Mouse (Mus musculus) retina, adult 2 months (tissue): ENCODE measurements around the gene Mgea5.

Experiments
- DNase-seq: peaks from one replicate; pipeline ENCODE4 v3.0.0-alpha.2; 2012; ENCODE audit warnings: low read depth, low spot score

Gene Mgea5

GRCm38 (mm10) chr19:45748691-45749242, 34.9 kb downstream of the Mgea5 start:
- no peak for DNase-seq

- DNase-seq = no peak
These were observed 35.4 kb downstream of the Mgea5 start for GRCm38 (mm10) chr19:45748206-45748605.

- peak; percentile 61 for DNase-seq
These were observed 36.4 kb downstream of the Mgea5 start for GRCm38 (mm10) chr19:45747028-45747867.

GRCm38 (mm10) chr19:45746153-45747020, 37.2 kb downstream of the Mgea5 start:
- peak; percentile 48 for DNase-seq

- no peak for DNase-seq
These were observed 38.1 kb downstream of the Mgea5 start for GRCm38 (mm10) chr19:45745344-45746152.

- no peak for DNase-seq
These were observed 40.0 kb downstream of the Mgea5 start for GRCm38 (mm10) chr19:45743619-45744018.

- no peak for DNase-seq
These were observed 40.6 kb downstream of the Mgea5 start for GRCm38 (mm10) chr19:45742984-45743575.

- DNase-seq = no peak
These were observed 41.2 kb downstream of the Mgea5 start, which contains the start of gene Fgf8 for GRCm38 (mm10) chr19:45742218-45742983. Fgf8 (minus strand) TSS chr19:45742915.

- DNase-seq = no peak
These were observed 42.0 kb downstream of the Mgea5 start for GRCm38 (mm10) chr19:45741431-45742217.

- no peak for DNase-seq
These were observed 42.8 kb downstream of the Mgea5 start for GRCm38 (mm10) chr19:45740817-45741216.

GRCm38 (mm10) chr19:45740233-45740632, 43.4 kb downstream of the Mgea5 start:
- no peak for DNase-seq

- DNase-seq = no peak
These were observed 45.1 kb downstream of the Mgea5 start for GRCm38 (mm10) chr19:45738521-45738920.

- no peak for DNase-seq
These were observed 45.7 kb downstream of the Mgea5 start for GRCm38 (mm10) chr19:45737846-45738484.

GRCm38 (mm10) chr19:45737208-45737845, 46.3 kb downstream of the Mgea5 start:
- no peak for DNase-seq

GRCm38 (mm10) chr19:45736855-45737207, 46.8 kb downstream of the Mgea5 start:
- DNase-seq = no peak

GRCm38 (mm10) chr19:45736241-45736640, 47.4 kb downstream of the Mgea5 start:
- DNase-seq = no peak

- no peak for DNase-seq
These were observed 48.9 kb downstream of the Mgea5 start for GRCm38 (mm10) chr19:45734762-45735161.

- DNase-seq = no peak
These were observed 49.4 kb downstream of the Mgea5 start for GRCm38 (mm10) chr19:45734191-45734590.
